ENCODE assay signal across 8 mouse cellular contexts in genomic region chr7:75913952-75914351, GRCm38 (mm10).
DNase-seq lines count a peak whose midpoint lies in the region; TF ChIP-seq lines count a peak whose summit lies in the region.

No protein-coding gene starts in this region.

- TF ChIP-seq CTCF in cortical plate, adult 2 months (IDR thresholded peaks at IDR 0.05; ENCODE audit: extremely low read depth, insufficient read depth, low read length), result peak; percentile 72

- TF ChIP-seq POLR2A in cortical plate, adult 2 months (IDR thresholded peaks at IDR 0.05; ENCODE audit: extremely low read depth, insufficient read depth, low read length), result no peak

- peak; percentile 58 for DNase-seq in adipocyte (ENCODE audit: low spot score)
- peak; percentile 88 for DNase-seq in gastrocnemius, postnatal 10 days
- peak; percentile 78 for DNase-seq in induced T-regulatory cell, adult 2 months (ENCODE audit: low read depth)
- peak; percentile 74 to 80 for DNase-seq in left cerebral cortex, postnatal 14 days (ENCODE audit: low spot score in 2 of 2)
- peak; percentile 90 for DNase-seq in mesoderm, embryonic 11.5 days (ENCODE audit: low read depth, low spot score)
- peak; percentile 75 for DNase-seq in right cerebral cortex, postnatal 14 days
- DNase-seq in urinary bladder, postnatal 25 days (ENCODE audit: low spot score), result peak; percentile 66

- intact Hi-C loops in left cerebral cortex, postnatal 14 days (cut with DNase I), result no loop called here

- H3K27ac ChIP-seq in cortical plate, adult 2 months (ENCODE audit: insufficient read depth, low read length), result no peak overlapping the region

- H3K4me1 ChIP-seq in cortical plate, adult 2 months (ENCODE audit: control insufficient read depth, insufficient read depth, low read length), result no peaks in the 10 kb centered on the region; the same call in 1 of the 2 replicates

- no peak overlapping the region for H3K4me3 ChIP-seq in cortical plate, adult 2 months (ENCODE audit: insufficient read depth, low read length)
